Mouse (Mus musculus): ENCODE data around the gene Zc3hc1.

- no peak for TF ChIP-seq CTCF (IDR thresholded peaks at IDR 0.05; ENCODE audit: low read depth)
- no peak for TF ChIP-seq EP300 (IDR thresholded peaks at IDR 0.05; ENCODE audit: low read depth)
Measured at GRCm38 (mm10) chr6:30344032-30344431, 46.8 kb downstream of the Zc3hc1 start.

Measured in liver, postnatal 0 days (tissue).